Mouse (Mus musculus) thymus, adult 2 months (tissue): ENCODE results near the gene Slco2b1.

Experiments
- CTCF ChIP-seq: fragments of 200-500 bp; IDR thresholded peaks from 2 replicates; pipeline ENCODE4 v1.5.1; 2012; ENCODE audit warnings: mild to moderate bottlenecking, control low read depth, low read length, moderate library complexity, borderline replicate concordance; ENCODE audit not compliant: control insufficient read depth, poor library complexity, insufficient read depth; ENCODE audit errors: extremely low read depth
- POLR2A ChIP-seq: fragments of 200-500 bp; IDR thresholded peaks from 2 replicates; pipeline ENCODE4 v1.6.1; 2012; ENCODE audit warnings: mild to moderate bottlenecking, low read length, control low read depth, moderate library complexity; ENCODE audit not compliant: control insufficient read depth, poor library complexity, insufficient read depth; ENCODE audit errors: extremely low read depth

DNA sequence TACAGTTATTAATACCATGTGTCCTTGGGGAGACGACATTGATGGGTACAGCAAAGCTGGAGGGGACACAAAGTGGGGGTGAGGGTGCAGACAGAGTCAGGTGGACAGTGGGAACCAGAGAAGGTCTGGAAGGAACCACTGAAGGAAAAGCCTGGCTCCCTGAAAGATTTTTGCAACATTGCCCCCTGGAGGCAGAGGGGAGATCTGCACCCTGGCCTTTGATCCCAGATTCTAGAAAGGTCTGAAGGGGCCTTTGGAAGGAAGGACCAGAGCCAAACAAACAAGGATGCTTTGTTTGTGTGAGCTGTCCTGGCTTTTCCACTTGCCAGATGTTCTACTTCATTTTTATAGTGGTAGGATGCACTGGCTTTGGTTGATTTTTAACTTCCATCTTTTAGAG, 664 bp downstream of the Slco2b1 start:
- peak; percentile 49; the same call in 1 of the 2 replicates for TF ChIP-seq CTCF
- no peak for TF ChIP-seq POLR2A
